Mouse (Mus musculus) gastrocnemius, adult 2 months (tissue): ENCODE results near the gene Myl3. TPM values are rescaled to one million over a fixed set of nuclear protein-coding genes. Genes with fewer than 3 reads are reported as not detected.

Source experiments
- DNase-seq: peaks from one replicate; pipeline ENCODE4 v3.0.0; 2022
- H3K27ac ChIP-seq: fragments of 200-600 bp; 2 replicates; pipeline ENCODE4 v1.8.1; 2022; ENCODE audit warnings: mild to moderate bottlenecking
- H3K4me3 ChIP-seq: fragments of 200-600 bp; 2 replicates; pipeline ENCODE4 v1.8.1; 2022; ENCODE audit warnings: mild to moderate bottlenecking, moderate library complexity
- CTCF ChIP-seq: fragments of 200-600 bp; IDR thresholded peaks from 2 replicates; pipeline ENCODE4 v1.8.1; 2022; ENCODE audit warnings: antibody characterized with exemption, mild to moderate bottlenecking, moderate library complexity
- intact Hi-C: fragments of 180-260 bp; cut with DNase I; formaldehyde crosslinking; loops from one replicate; pipeline ENCODE4 v1.15.1; 2025
- total RNA-seq, 2 experiments: library from RNA; stranded (reverse); gene quantifications; 2 replicates each; pipeline ENCODE4 v1.2.3; 2021

Myl3 gene
- total RNA-seq, 2 experiments from 2014 or later = 528 to 1,790 TPM

DNA sequence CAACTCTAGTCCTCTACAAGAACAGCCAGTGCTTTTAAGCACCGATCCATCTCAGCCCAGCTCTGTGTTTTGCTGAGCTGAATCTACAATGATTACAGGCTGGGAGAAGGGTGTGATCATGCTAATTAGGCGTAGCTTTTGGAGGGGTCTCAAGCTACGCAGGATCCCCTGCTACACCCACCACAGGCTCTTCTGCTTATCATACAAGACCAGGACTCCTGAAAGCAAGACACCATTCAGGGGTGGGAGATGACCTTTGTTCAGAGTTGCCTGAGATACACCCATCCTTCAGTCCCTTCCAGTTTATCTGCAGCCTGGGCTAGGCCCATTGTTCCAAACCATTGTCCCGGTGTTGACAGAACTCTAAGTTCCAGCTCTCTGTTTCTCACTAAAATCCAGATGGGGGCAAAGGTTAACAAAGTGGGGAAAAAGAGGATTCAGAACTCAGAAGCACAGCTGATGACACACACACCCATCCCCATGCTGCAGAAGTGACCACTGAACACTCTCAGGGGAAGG lies 11.3 kb downstream of the Myl3 start:
- H3K27ac ChIP-seq = no peak overlapping the region
- no peak for DNase-seq
- intact Hi-C loops = no loop called here
- no peak for TF ChIP-seq CTCF
- no peak overlapping the region for H3K4me3 ChIP-seq

GRCm38 (mm10) chr9:110753773-110754172 lies 12.1 kb downstream of the Myl3 start:
- Histone ChIP-seq H3K27ac (no peak overlapping the region), H3K4me3 (no peak overlapping the region)
- intact Hi-C loops = no loop called here
- DNase-seq = no peak
- TF ChIP-seq CTCF = no peak

GRCm38 (mm10) chr9:110757816-110758215 lies 16.2 kb downstream of the Myl3 start:
- intact Hi-C loops = no loop called here
- Histone ChIP-seq H3K27ac (no peak overlapping the region), H3K4me3 (no peak overlapping the region)
- no peak for DNase-seq
- TF ChIP-seq CTCF = no peak

DNA sequence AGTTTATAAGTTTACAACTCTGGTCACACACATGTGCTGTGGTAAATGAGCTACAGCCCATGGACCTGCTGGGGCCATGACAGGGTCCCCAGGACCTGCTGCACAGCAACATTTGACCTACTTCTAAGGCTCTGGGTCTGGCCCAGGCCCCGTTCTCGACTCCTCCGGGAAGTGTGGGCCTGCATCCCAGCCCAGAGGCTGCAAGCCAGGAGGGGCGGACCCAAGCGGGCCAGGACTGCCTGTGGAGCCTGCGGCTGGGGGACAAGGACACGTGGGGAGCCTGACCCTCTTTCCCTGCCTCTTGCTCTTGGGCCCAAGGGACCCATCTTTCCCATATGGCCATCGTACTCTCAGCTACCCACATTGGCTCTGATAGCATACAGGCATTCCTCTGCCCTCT lies 16.9 kb downstream of the Myl3 start:
- TF ChIP-seq CTCF = no peak
- intact Hi-C loops = no loop called here
- peak; percentile 90 for DNase-seq
- Histone ChIP-seq H3K27ac (peak overlapping the region; percentile 4; the same call in 1 of the 2 replicates), H3K4me3 (no peak overlapping the region)

GRCm38 (mm10) chr9:110759265-110759664 lies 17.6 kb downstream of the Myl3 start:
- Histone ChIP-seq H3K4me3 (no peak overlapping the region), H3K27ac (no peak overlapping the region)
- DNase-seq = peak; percentile 71
- TF ChIP-seq CTCF = peak; percentile 70
- intact Hi-C loops = no loop called here

DNA sequence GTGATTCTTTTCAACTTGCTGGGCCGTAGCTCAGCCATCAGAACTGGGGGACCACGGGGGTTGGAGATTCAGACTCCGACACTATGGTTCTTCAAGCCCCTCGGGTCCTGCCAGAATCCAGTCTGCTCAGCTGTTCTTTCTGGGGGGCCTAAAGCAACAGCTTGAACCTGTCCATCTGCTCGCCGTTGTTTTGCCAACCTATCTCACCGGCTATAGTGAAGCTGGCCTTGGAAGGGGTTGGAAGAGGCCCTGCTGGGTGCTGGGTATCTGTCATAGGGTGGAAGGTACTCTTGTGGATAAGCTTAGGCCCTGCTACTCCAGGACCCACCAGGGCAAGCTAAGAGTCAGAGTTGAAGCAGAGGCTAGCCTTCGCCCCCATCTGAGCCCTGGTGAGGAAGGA lies 19.2 kb downstream of the Myl3 start:
- TF ChIP-seq CTCF = no peak
- DNase-seq = no peak
- Histone ChIP-seq H3K4me3 (no peak overlapping the region), H3K27ac (no peak overlapping the region)
- intact Hi-C loops = no loop called here

GRCm38 (mm10) chr9:110762763-110763162 lies 21.1 kb downstream of the Myl3 start:
- H3K4me3 ChIP-seq = peak overlapping the region; percentile 21
- no peak for DNase-seq
- TF ChIP-seq CTCF = no peak
- intact Hi-C loops = no loop called here
- no peak overlapping the region for H3K27ac ChIP-seq

GRCm38 (mm10) chr9:110763405-110763804 lies 21.7 kb downstream of the Myl3 start:
- DNase-seq = no peak
- Histone ChIP-seq H3K27ac (peak overlapping the region; percentile 62; the same call in 1 of the 2 replicates), H3K4me3 (peak overlapping the region; percentile 48)
- TF ChIP-seq CTCF = no peak
- intact Hi-C loops = no loop called here

- H3K4me3 ChIP-seq = no peak overlapping the region
- DNase-seq = no peak
- intact Hi-C loops = no loop called here
- H3K27ac ChIP-seq = no peak overlapping the region
- no peak for TF ChIP-seq CTCF
These were observed 30.7 kb downstream of the Myl3 start for GRCm38 (mm10) chr9:110772336-110772735.

DNA sequence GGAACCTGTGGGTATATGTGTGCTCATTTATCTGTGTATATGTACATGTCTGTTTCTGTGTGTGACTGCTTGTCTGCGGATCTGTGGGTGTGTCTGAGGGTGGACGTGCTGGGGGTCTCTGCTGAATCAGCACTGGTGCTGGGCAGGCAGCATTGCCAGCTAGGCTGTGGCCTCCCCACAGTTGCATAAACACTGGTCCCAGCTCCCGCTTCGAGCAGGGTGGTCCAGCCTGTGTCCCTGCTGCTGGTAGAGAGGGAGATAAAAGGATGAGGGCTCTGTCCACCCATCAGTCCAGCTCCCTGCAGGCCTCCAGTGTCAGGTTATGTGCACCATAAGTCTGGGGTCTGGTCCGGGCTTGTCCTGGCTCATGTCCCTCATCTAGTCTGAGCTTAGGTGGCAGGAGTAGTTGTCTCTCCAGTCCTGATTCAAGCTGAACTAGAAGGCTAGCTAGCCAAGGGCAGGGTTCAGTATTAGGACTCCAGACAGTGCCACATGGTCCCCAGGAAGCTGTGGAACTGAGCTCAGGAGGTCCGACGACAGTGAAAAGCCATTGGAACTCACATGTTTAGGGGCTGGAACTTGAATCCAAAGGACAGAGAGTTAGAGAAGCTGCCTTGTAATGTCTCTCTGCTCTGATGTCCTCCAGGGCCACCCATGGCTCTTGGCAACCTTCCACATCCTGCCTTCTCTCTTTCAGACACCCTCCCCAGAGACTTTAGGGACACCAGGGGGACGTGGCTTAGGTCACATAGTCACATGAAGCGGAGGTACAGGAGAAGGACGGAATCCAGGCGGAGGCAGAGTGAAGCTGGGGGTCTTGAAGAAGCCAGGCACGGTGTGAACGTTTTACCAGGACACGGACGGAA lies 33.0 kb downstream of the Myl3 start:
- DNase-seq = no peak
- intact Hi-C loops = no loop called here
- H3K4me3 ChIP-seq = no peak overlapping the region
- no peak for TF ChIP-seq CTCF
- H3K27ac ChIP-seq = no peak overlapping the region

- no peak for DNase-seq
- H3K27ac ChIP-seq = no peak overlapping the region
- H3K4me3 ChIP-seq = no peak overlapping the region
- no peak for TF ChIP-seq CTCF
- intact Hi-C loops = no loop called here
These were observed 33.8 kb downstream of the Myl3 start for GRCm38 (mm10) chr9:110775269-110776022.

GRCm38 (mm10) chr9:110778100-110778499 lies 36.4 kb downstream of the Myl3 start:
- intact Hi-C loops = no loop called here
- Histone ChIP-seq H3K4me3 (no peak overlapping the region), H3K27ac (no peak overlapping the region)
- no peak for TF ChIP-seq CTCF
- no peak for DNase-seq

DNA sequence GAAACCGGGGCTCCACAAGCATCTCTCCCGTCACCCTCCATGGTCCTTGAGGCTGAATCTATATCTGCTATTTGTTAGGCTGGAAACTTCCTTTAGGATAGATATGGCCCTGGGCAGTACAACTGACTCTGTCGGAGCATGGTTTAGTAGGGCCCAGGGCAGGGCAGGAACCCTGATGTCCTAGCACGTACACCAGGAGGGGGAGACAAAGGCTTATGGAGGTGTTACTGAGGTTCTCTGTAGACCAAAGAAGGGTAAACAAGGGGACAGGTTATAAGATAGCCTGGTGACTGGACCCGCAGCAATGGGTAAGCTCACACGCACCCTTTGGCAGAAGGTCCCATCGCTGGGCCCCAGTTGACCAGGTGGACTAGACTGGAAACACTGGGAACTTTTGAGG lies 36.9 kb downstream of the Myl3 start:
- no peak for DNase-seq
- Histone ChIP-seq H3K27ac (no peak overlapping the region), H3K4me3 (no peak overlapping the region)
- TF ChIP-seq CTCF = 0 out of 2 replicates have a peak, but pooled peaks have one; percentile 2
- intact Hi-C loops = no loop called here
